Mouse (Mus musculus) limb, embryonic 15.5 days (tissue): ENCODE measurements around the gene Gm853. TPM values are rescaled to one million over a fixed set of nuclear protein-coding genes. Genes with fewer than 3 reads are reported as not detected.

ENCODE experiments used
- ATAC-seq: fragments of 200-750 bp; cut with Nextera tagmentation; 2 replicates; pipeline ENCODE4 v1.8.0; 2017; ENCODE audit warnings: low read depth, moderate TSS enrichment; ENCODE audit not compliant: insufficient number of reproducible peaks, low FRiP score, low TSS enrichment
- H3K27ac ChIP-seq: fragments of 300-500 bp; sonication (generic); 2 replicates; pipeline ENCODE4 v1.5.1; 2015; ENCODE audit warnings: moderate library complexity, mild to moderate bottlenecking, inconsistent platforms
- H3K27me3 ChIP-seq: fragments of 300-500 bp; sonication (generic); 2 replicates; pipeline ENCODE4 v1.6.1; 2015; ENCODE audit warnings: inconsistent platforms
- H3K36me3 ChIP-seq: fragments of 300-500 bp; sonication (generic); 2 replicates; pipeline ENCODE4 v1.6.1; 2015; ENCODE audit warnings: inconsistent platforms
- H3K4me1 ChIP-seq: fragments of 300-500 bp; sonication (generic); 2 replicates; pipeline ENCODE4 v1.6.1; 2015; ENCODE audit warnings: inconsistent platforms
- H3K4me2 ChIP-seq: fragments of 300-500 bp; sonication (generic); 2 replicates; pipeline ENCODE4 v1.6.1; 2015; ENCODE audit warnings: mild to moderate bottlenecking, inconsistent platforms
- H3K4me3 ChIP-seq: fragments of 300-500 bp; sonication (generic); 2 replicates; pipeline ENCODE4 v1.5.1; 2015; ENCODE audit warnings: mild to moderate bottlenecking, inconsistent platforms
- H3K9ac ChIP-seq: fragments of 300-500 bp; sonication (generic); 2 replicates; pipeline ENCODE4 v1.6.1; 2015; ENCODE audit warnings: inconsistent platforms
- H3K9me3 ChIP-seq: fragments of 300-500 bp; sonication (generic); 2 replicates; pipeline ENCODE4 v1.6.1; 2016; ENCODE audit warnings: inconsistent platforms
- WGBS: fragments of 180-500 bp; shearing (Covaris S2); methylation state at CpG from one replicate; pipeline ENCODE4 v1.1.7; 2015; 5-methylcytosine and 5-hydroxymethylcytosine counted together
- polyA plus RNA-seq: library from polyadenylated mRNA; unstranded; fragments of >200 nt; fragmentation: Nextera tagmentation; extraction: Ambion mirVana; gene quantifications from 2 replicates; pipeline ENCODE4 v1.2.1, GENCODE M21; 2015

The Gm853 gene
- polyA plus RNA-seq, 1 experiment from 2014 or later, result not detected

- ATAC-seq, result no peak
Measured at GRCm38 (mm10) chr4:130183023-130183422, 39.2 kb downstream of the Gm853 start.

GRCm38 (mm10) chr4:130181886-130182285, 40.3 kb downstream of the Gm853 start:
- WGBS, result 58% methylated on average over 4 of the region's 4 CpGs

More at GRCm38 (mm10) chr4:130183023-130183422, 39.2 kb downstream of the Gm853 start:
- H3K27me3 ChIP-seq, result no peaks in the 10 kb centered on the region
- no peaks in the 10 kb centered on the region for H3K9me3 ChIP-seq
- 82% methylated on average over 13 of the region's 13 CpGs for WGBS
- no peak overlapping the region for H3K4me3 ChIP-seq
- no peak overlapping the region for H3K27ac ChIP-seq
- H3K36me3 ChIP-seq, result no peaks in the 10 kb centered on the region
- H3K4me2 ChIP-seq, result no peak overlapping the region
- H3K4me1 ChIP-seq, result 0 out of 2 replicates have a peak, but pooled peaks cover 3% of the 10 kb centered on the region
- H3K9ac ChIP-seq, result no peak overlapping the region

GRCm38 (mm10) chr4:130180909-130181602, 41.1 kb downstream of the Gm853 start:
- no peaks in the 10 kb centered on the region for H3K27me3 ChIP-seq
- H3K9me3 ChIP-seq, result no peaks in the 10 kb centered on the region
- WGBS, result 57% methylated on average over 7 of the region's 7 CpGs
- H3K4me3 ChIP-seq, result no peak overlapping the region
- H3K9ac ChIP-seq, result no peak overlapping the region
- no peak overlapping the region for H3K27ac ChIP-seq
- no peak for ATAC-seq
- H3K4me2 ChIP-seq, result no peak overlapping the region
- no peaks in the 10 kb centered on the region for H3K36me3 ChIP-seq
- peaks cover 20% of the 10 kb centered on the region for H3K4me1 ChIP-seq

More at GRCm38 (mm10) chr4:130181886-130182285, 40.3 kb downstream of the Gm853 start:
- no peaks in the 10 kb centered on the region for H3K36me3 ChIP-seq
- H3K9ac ChIP-seq, result no peak overlapping the region
- ATAC-seq, result no peak
- peaks cover 13% of the 10 kb centered on the region for H3K4me1 ChIP-seq
- H3K9me3 ChIP-seq, result no peaks in the 10 kb centered on the region
- no peak overlapping the region for H3K4me3 ChIP-seq
- H3K27me3 ChIP-seq, result no peaks in the 10 kb centered on the region
- no peak overlapping the region for H3K4me2 ChIP-seq
- H3K27ac ChIP-seq, result no peak overlapping the region

- no peak for ATAC-seq
- no peak overlapping the region for H3K27ac ChIP-seq
- WGBS, result 80% methylated on average over 3 of the region's 3 CpGs
Measured at GRCm38 (mm10) chr4:130179876-130180275, 42.3 kb downstream of the Gm853 start.

GRCm38 (mm10) chr4:130177536-130177935, 44.7 kb downstream of the Gm853 start:
- H3K4me1 ChIP-seq, result peaks cover 50% of the 10 kb centered on the region
- no peak overlapping the region for H3K9ac ChIP-seq
- 51% methylated on average over 7 of the region's 7 CpGs for WGBS
- peak overlapping the region; percentile 62 for H3K27ac ChIP-seq
- H3K27me3 ChIP-seq, result peaks cover 24% of the 10 kb centered on the region
- H3K4me2 ChIP-seq, result no peak overlapping the region
- no peaks in the 10 kb centered on the region for H3K9me3 ChIP-seq
- no peak overlapping the region for H3K4me3 ChIP-seq
- ATAC-seq, result no peak
- no peaks in the 10 kb centered on the region for H3K36me3 ChIP-seq

More at GRCm38 (mm10) chr4:130179876-130180275, 42.3 kb downstream of the Gm853 start:
- Histone ChIP-seq H3K27me3 (peaks cover 8% of the 10 kb centered on the region; the same call in 1 of the 2 replicates), H3K36me3 (no peaks in the 10 kb centered on the region), H3K9ac (no peak overlapping the region), H3K9me3 (no peaks in the 10 kb centered on the region), H3K4me2 (no peak overlapping the region), H3K4me1 (peaks cover 31% of the 10 kb centered on the region), H3K4me3 (no peak overlapping the region)

GRCm38 (mm10) chr4:130177087-130177486, 45.1 kb downstream of the Gm853 start:
- no peaks in the 10 kb centered on the region for H3K36me3 ChIP-seq
- 50% methylated on average over 4 of the region's 4 CpGs for WGBS
- H3K27ac ChIP-seq, result peak overlapping the region; percentile 62
- no peak overlapping the region for H3K4me3 ChIP-seq
- peaks cover 24% of the 10 kb centered on the region for H3K27me3 ChIP-seq
- no peaks in the 10 kb centered on the region for H3K9me3 ChIP-seq
- no peak overlapping the region for H3K9ac ChIP-seq
- H3K4me2 ChIP-seq, result no peak overlapping the region
- ATAC-seq, result no peak
- H3K4me1 ChIP-seq, result peaks cover 55% of the 10 kb centered on the region

- 72% methylated on average over 5 of the region's 5 CpGs for WGBS
- H3K4me3 ChIP-seq, result no peak overlapping the region
- no peak overlapping the region for H3K27ac ChIP-seq
- ATAC-seq, result no peak
- H3K4me2 ChIP-seq, result no peak overlapping the region
- peaks cover 24% of the 10 kb centered on the region for H3K27me3 ChIP-seq
- H3K9me3 ChIP-seq, result no peaks in the 10 kb centered on the region
- H3K4me1 ChIP-seq, result peaks cover 63% of the 10 kb centered on the region
- H3K36me3 ChIP-seq, result no peaks in the 10 kb centered on the region
- H3K9ac ChIP-seq, result no peak overlapping the region
Measured at GRCm38 (mm10) chr4:130176156-130176720, 46.0 kb downstream of the Gm853 start.

- 6% methylated on average over 14 of the region's 14 CpGs for WGBS
- H3K4me2 ChIP-seq, result peak within 1 kb of the TSS; percentile 51
- H3K36me3 ChIP-seq, result no peaks in the 10 kb centered on the region
- no peaks in the 10 kb centered on the region for H3K9me3 ChIP-seq
- no peak within 1 kb of the TSS for H3K27ac ChIP-seq
- H3K27me3 ChIP-seq, result peaks cover 24% of the 10 kb centered on the region
- H3K4me3 ChIP-seq, result peak within 1 kb of the TSS; percentile 22
- H3K4me1 ChIP-seq, result peaks cover 62% of the 10 kb centered on the region
- H3K9ac ChIP-seq, result no peak within 1 kb of the TSS
- ATAC-seq, result no peak
Measured at GRCm38 (mm10) chr4:130175072-130175711, 47.0 kb downstream of the Gm853 start, which contains the start of gene Tinagl1. Gene Tinagl1, minus strand, starts transcription at chr4:130175122.

- H3K27ac ChIP-seq, result no peak overlapping the region
- no peaks in the 10 kb centered on the region for H3K36me3 ChIP-seq
- peaks cover 24% of the 10 kb centered on the region for H3K27me3 ChIP-seq
- no peak overlapping the region for H3K9ac ChIP-seq
- H3K4me2 ChIP-seq, result peak overlapping the region; percentile 51
- H3K4me3 ChIP-seq, result peak overlapping the region; percentile 22
- H3K9me3 ChIP-seq, result no peaks in the 10 kb centered on the region
- no peak for ATAC-seq
- H3K4me1 ChIP-seq, result peaks cover 61% of the 10 kb centered on the region
- WGBS, result 2% methylated on average over 25 of the region's 25 CpGs
Measured at GRCm38 (mm10) chr4:130174335-130175031, 47.7 kb downstream of the Gm853 start.

GRCm38 (mm10) chr4:130173911-130174311, 48.3 kb downstream of the Gm853 start:
- H3K27ac ChIP-seq, result no peak overlapping the region
- H3K4me3 ChIP-seq, result peak overlapping the region; percentile 22
- no peak overlapping the region for H3K9ac ChIP-seq

GRCm38 (mm10) chr4:130173060-130173822, 49.0 kb downstream of the Gm853 start:
- WGBS, result 56% methylated on average over 11 of the region's 11 CpGs

More at GRCm38 (mm10) chr4:130173911-130174311, 48.3 kb downstream of the Gm853 start:
- H3K9me3 ChIP-seq, result no peaks in the 10 kb centered on the region
- peaks cover 24% of the 10 kb centered on the region for H3K27me3 ChIP-seq
- peaks cover 65% of the 10 kb centered on the region for H3K4me1 ChIP-seq
- 36% methylated on average over 19 of the region's 19 CpGs for WGBS
- no peak for ATAC-seq
- H3K36me3 ChIP-seq, result no peaks in the 10 kb centered on the region
- H3K4me2 ChIP-seq, result peak overlapping the region; percentile 51

More at GRCm38 (mm10) chr4:130173060-130173822, 49.0 kb downstream of the Gm853 start:
- H3K27ac ChIP-seq, result no peak overlapping the region
- no peak for ATAC-seq
- H3K36me3 ChIP-seq, result no peaks in the 10 kb centered on the region
- peak overlapping the region; percentile 22; the same call in 1 of the 2 replicates for H3K4me3 ChIP-seq
- 0 out of 2 replicates have a peak overlapping the region, but pooled peaks have one; percentile 51 for H3K4me2 ChIP-seq
- peaks cover 24% of the 10 kb centered on the region for H3K27me3 ChIP-seq
- H3K9me3 ChIP-seq, result no peaks in the 10 kb centered on the region
- H3K9ac ChIP-seq, result no peak overlapping the region
- H3K4me1 ChIP-seq, result peaks cover 72% of the 10 kb centered on the region
